Mouse (Mus musculus): Measurements from ENCODE around the gene Clp1. TPM values are rescaled to one million over a fixed set of nuclear protein-coding genes. Genes with fewer than 3 reads are reported as not detected.

Clp1 gene
- polyA plus RNA-seq, 1 experiment from 2014 or later: 28.9 TPM

DNA sequence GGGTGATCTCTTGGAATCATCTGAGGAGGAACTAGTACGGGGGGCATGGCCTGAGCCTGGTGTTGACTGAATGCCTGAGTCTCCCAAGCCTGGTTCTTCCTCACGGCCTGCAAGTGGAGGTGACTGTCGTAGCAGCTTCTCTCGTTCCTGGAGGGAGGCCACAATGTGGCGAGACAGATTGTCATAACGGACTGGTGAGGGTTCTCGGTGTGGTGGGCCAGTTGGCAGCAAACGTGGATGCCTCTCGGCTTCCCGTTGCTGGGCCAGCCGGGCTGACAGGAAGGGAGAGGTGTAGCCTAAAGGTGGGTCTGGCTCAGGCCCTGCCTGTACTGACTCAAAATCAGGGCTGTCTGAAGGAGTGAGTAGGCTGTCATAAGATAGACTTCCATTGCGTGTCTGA, 37.1 kb downstream of the Clp1 start:
- H3K27ac ChIP-seq (ENCODE audit: low read length): no peak overlapping the region
- no peaks in the 10 kb centered on the region for H3K9me3 ChIP-seq (ENCODE audit: control insufficient read depth, low read depth, low read length)
- H3K4me3 ChIP-seq (ENCODE audit: low read depth, low read length): no peak overlapping the region
- no peaks in the 10 kb centered on the region for H3K27me3 ChIP-seq (ENCODE audit: control insufficient read depth, insufficient read depth, low read length)
- no peak overlapping the region for H3K4me2 ChIP-seq (replicated peaks; ENCODE audit: low read depth, low read length)
- ATAC-seq (ENCODE audit: insufficient number of reproducible peaks, insufficient read depth, low FRiP score, low read depth): no peak
- peaks cover 83% of the 10 kb centered on the region for H3K36me3 ChIP-seq (ENCODE audit: control insufficient read depth, insufficient read depth, low read length)
- H3K9ac ChIP-seq (replicated peaks; ENCODE audit: low read depth, low read length): no peak overlapping the region
- H3K4me1 ChIP-seq (ENCODE audit: control insufficient read depth, insufficient read depth, low read length): no peaks in the 10 kb centered on the region
- 93% methylated on average over 12 of the region's 12 CpGs for WGBS

DNA sequence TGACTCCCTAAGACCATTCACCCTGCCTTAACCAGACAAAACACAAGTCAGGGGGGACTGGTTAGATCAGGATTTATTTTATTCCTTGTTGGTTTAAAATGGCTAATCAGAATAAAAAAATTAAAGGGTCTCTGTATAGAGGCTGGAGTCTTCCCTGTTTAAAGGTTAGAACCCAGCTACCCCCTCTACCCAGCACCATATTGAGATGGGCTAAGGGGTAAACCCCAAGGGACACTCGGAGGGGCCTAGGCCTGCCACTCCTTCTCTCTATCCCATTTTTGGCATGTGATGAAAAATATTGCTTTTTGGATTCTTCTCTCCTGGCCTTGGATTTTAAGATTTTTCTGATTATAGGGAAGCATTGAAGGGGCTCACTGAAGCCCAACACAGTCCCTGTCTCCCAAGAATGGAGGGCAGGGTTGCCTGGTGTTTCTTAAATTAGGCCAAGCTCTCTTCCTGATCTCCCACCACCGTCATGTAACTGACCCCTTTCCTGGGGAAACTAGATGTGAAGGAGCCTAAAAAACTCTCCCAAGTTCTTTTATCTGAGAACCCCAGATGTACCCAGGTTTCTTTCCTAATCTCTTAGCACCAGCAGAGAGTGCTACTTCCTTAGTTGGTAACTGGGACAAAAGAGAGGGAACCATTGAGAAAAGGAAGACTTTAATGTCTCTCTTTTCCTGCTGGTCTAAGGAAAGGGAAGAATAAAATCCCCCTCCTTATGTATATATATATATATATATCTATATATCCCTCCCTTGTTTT, 38.9 kb downstream of the Clp1 start:
- H3K9me3 ChIP-seq (ENCODE audit: control insufficient read depth, low read depth, low read length): no peaks in the 10 kb centered on the region
- WGBS: 67% methylated on average over 2 of the region's 2 CpGs
- no peak overlapping the region for H3K4me3 ChIP-seq (ENCODE audit: low read depth, low read length)
- ATAC-seq (ENCODE audit: insufficient number of reproducible peaks, insufficient read depth, low FRiP score, low read depth): no peak
- H3K4me1 ChIP-seq (ENCODE audit: control insufficient read depth, insufficient read depth, low read length): no peaks in the 10 kb centered on the region
- H3K9ac ChIP-seq (replicated peaks; ENCODE audit: low read depth, low read length): no peak overlapping the region
- no peaks in the 10 kb centered on the region for H3K27me3 ChIP-seq (ENCODE audit: control insufficient read depth, insufficient read depth, low read length)
- no peak overlapping the region for H3K27ac ChIP-seq (ENCODE audit: low read length)
- H3K4me2 ChIP-seq (replicated peaks; ENCODE audit: low read depth, low read length): no peak overlapping the region
- H3K36me3 ChIP-seq (ENCODE audit: control insufficient read depth, insufficient read depth, low read length): peaks cover 71% of the 10 kb centered on the region

DNA sequence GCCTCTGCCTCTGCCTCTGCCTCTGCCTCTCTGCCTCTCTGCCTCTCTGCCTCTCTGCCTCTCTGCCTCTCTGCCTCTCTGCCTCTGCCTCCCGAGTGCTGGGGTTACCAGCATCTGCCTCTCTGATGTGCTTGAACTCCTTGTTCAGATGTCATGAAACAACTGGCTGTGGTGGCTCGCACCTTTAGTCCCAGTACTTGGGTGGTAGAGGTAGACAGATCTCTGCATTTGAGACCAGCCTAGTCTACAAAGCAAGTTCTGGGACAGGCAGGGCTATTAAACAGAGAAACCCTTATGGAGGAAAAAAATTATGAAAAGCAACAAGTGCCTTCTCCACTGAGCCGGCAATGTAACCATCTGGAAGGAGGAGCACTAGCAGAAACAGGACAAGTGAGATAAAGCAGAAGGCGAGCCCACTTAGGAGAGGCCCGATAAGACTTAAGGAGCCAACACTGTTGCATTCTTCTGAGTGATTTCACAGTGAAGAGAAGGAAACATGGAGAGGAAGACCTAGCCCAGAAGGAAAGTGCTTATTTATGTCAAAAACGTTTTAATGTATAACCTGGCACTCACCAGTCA, 44.5 kb downstream of the Clp1 start:
- Histone ChIP-seq H3K4me1 (ENCODE audit: control insufficient read depth, insufficient read depth, low read length) (0 out of 2 replicates have a peak, but pooled peaks cover 8% of the 10 kb centered on the region), H3K9ac (replicated peaks; ENCODE audit: low read depth, low read length) (no peak overlapping the region), H3K36me3 (ENCODE audit: control insufficient read depth, insufficient read depth, low read length) (peaks cover 24% of the 10 kb centered on the region; the same call in 1 of the 2 replicates), H3K9me3 (ENCODE audit: control insufficient read depth, low read depth, low read length) (no peaks in the 10 kb centered on the region), H3K4me3 (ENCODE audit: low read depth, low read length) (no peak overlapping the region), H3K4me2 (replicated peaks; ENCODE audit: low read depth, low read length) (no peak overlapping the region), H3K27me3 (ENCODE audit: control insufficient read depth, insufficient read depth, low read length) (no peaks in the 10 kb centered on the region), H3K27ac (ENCODE audit: low read length) (no peak overlapping the region)
- ATAC-seq (ENCODE audit: insufficient number of reproducible peaks, insufficient read depth, low FRiP score, low read depth): no peak
- 64% methylated on average over 6 of the region's 6 CpGs for WGBS

DNA sequence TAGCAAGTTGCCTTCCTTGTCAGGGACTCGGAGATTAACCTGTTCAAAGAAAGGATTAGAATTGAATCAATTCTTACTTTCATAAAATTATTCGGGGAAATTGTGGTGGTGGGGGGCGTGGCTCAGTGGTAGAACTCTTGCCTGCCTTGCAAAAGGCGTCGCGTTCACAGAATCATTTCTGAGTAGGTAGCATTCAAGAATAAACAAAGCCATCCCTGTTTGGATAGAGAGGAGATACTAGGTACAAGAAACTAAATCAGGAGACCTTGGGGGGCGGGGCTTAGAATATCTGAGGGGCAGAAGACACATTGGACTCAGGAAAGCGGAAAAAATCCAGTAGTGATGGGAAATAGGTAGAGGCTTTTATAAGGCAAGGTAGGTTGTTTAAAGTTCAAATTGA, 48.1 kb downstream of the Clp1 start, which contains the start of gene Tmx2:
Tmx2 (minus strand) TSS at position 125 of the 400 bp plus-strand sequence.
- H3K4me1 ChIP-seq (ENCODE audit: control insufficient read depth, insufficient read depth, low read length): peaks cover 13% of the 10 kb centered on the region; the same call in 1 of the 2 replicates
- no peaks in the 10 kb centered on the region for H3K27me3 ChIP-seq (ENCODE audit: control insufficient read depth, insufficient read depth, low read length)
- peaks cover 4% of the 10 kb centered on the region; the same call in 1 of the 2 replicates for H3K36me3 ChIP-seq (ENCODE audit: control insufficient read depth, insufficient read depth, low read length)
- peak within 1 kb of the TSS; percentile 80 for H3K4me2 ChIP-seq (replicated peaks; ENCODE audit: low read depth, low read length)
- ATAC-seq (ENCODE audit: insufficient number of reproducible peaks, insufficient read depth, low FRiP score, low read depth): no peak
- 14% methylated on average over 8 of the region's 8 CpGs for WGBS
- peak within 1 kb of the TSS; percentile 79 for H3K27ac ChIP-seq (ENCODE audit: low read length)
- peak within 1 kb of the TSS; percentile 77 for H3K9ac ChIP-seq (replicated peaks; ENCODE audit: low read depth, low read length)
- H3K9me3 ChIP-seq (ENCODE audit: control insufficient read depth, low read depth, low read length): no peaks in the 10 kb centered on the region
- H3K4me3 ChIP-seq (ENCODE audit: low read depth, low read length): peak within 1 kb of the TSS; percentile 98

DNA sequence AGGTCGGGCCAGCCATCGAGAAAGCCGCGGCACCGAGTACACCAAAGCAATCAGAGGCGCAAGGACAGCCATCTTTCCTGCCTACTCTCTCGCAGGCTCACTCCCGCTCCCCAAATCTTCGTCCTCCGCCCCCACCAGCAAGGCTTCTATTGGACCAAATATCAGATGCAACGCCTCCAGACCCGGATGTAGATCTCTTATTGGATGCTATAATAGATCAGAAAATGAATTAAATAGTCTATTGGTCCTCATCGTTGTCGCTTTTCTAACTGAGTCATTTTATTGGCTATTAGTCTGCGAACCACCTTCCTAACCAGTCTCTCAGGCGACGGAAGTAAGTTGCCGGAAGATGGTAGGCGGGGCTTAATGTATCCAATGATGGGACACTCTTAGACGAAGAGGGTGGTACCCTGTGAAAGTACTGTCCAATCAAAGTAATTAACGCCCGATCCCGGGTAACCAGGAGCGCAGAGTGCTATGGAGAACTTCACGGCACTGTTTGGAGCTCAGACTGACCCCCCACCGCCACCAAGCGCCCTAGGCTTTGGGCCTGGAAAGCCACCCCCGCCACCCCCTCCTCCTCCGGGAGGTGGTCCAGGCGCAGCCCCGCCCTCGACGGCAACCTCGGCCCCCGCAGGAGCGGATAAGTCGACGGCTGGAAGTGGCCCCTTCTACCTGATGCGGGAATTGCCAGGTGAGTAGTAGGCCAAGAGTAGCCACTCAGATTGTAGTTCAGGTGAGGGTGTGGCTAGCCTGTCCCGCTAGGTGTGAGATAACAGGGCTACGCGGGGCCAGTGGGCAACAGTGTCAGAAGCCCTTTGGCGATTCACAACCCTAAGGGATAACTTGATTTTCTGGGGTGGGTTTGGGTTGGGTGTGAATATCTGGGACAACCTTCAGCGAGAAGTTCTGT, 48.9 kb downstream of the Clp1 start, which contains the start of the genes Gm28635 and Med19:
Gm28635 (minus strand) TSS at position 74 of the 913 bp plus-strand sequence.
Med19 (plus strand) TSS at position 435 of the 913 bp plus-strand sequence.
- Histone ChIP-seq H3K4me3 (ENCODE audit: low read depth, low read length) (peak within 1 kb of the TSS; percentile 98), H3K9ac (replicated peaks; ENCODE audit: low read depth, low read length) (peak within 1 kb of the TSS; percentile 77), H3K9me3 (ENCODE audit: control insufficient read depth, low read depth, low read length) (no peaks in the 10 kb centered on the region), H3K27ac (ENCODE audit: low read length) (peak within 1 kb of the TSS; percentile 79), H3K4me2 (replicated peaks; ENCODE audit: low read depth, low read length) (peak within 1 kb of the TSS; percentile 80), H3K4me1 (ENCODE audit: control insufficient read depth, insufficient read depth, low read length) (peaks cover 13% of the 10 kb centered on the region; the same call in 1 of the 2 replicates), H3K27me3 (ENCODE audit: control insufficient read depth, insufficient read depth, low read length) (no peaks in the 10 kb centered on the region), H3K36me3 (ENCODE audit: control insufficient read depth, insufficient read depth, low read length) (peaks cover 6% of the 10 kb centered on the region; the same call in 1 of the 2 replicates)
- under 1% methylated on average over 44 of the region's 44 CpGs for WGBS
- ATAC-seq (ENCODE audit: insufficient number of reproducible peaks, insufficient read depth, low FRiP score, low read depth): peak; percentile 99

DNA sequence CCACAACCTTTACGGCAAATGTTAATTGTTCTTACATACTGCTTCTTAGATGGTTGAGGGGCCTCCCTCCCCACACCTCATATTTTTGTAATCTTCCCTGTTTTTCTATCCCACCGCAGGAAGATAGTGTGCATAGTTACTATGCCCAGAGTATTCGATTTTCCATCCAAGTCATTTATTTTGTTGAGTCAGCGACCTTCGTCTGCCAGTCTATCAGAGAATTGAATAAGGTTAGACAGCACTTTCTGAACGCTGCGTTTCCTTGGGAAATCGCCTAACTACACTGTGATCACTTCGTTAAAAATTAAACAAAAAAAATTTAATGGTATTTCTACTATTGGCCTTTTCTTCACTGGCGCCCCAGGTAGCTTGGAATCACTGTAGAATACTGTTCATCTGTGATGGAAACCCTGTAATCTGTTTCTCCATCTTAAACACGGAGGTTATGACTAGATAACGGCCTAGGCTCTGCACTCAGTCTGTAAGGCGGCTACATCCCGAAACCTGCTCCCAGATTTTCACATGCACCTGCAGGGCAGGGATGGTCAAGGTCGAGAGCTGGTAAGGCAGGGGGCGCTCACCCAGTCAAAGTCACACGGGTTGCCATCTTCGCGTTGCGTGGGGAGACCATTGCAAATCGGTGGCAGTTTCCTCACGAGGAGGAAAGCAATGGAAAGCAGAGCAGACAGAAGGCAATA, 49.7 kb downstream of the Clp1 start:
- WGBS: 9% methylated on average over 22 of the region's 22 CpGs
- no peak overlapping the region for H3K27ac ChIP-seq (ENCODE audit: low read length)
- peak overlapping the region; percentile 50 for H3K4me2 ChIP-seq (replicated peaks; ENCODE audit: low read depth, low read length)
- peaks cover 13% of the 10 kb centered on the region; the same call in 1 of the 2 replicates for H3K4me1 ChIP-seq (ENCODE audit: control insufficient read depth, insufficient read depth, low read length)
- H3K36me3 ChIP-seq (ENCODE audit: control insufficient read depth, insufficient read depth, low read length): peaks cover 12% of the 10 kb centered on the region; the same call in 1 of the 2 replicates
- H3K9me3 ChIP-seq (ENCODE audit: control insufficient read depth, low read depth, low read length): no peaks in the 10 kb centered on the region
- no peaks in the 10 kb centered on the region for H3K27me3 ChIP-seq (ENCODE audit: control insufficient read depth, insufficient read depth, low read length)
- peak; percentile 37; the same call in 1 of the 2 replicates for ATAC-seq (ENCODE audit: insufficient number of reproducible peaks, insufficient read depth, low FRiP score, low read depth)
- H3K4me3 ChIP-seq (ENCODE audit: low read depth, low read length): peak overlapping the region; percentile 98
- H3K9ac ChIP-seq (replicated peaks; ENCODE audit: low read depth, low read length): peak overlapping the region; percentile 39; the same call in 1 of the 2 replicates

Data from stomach, embryonic 14.5 days (tissue).